Mouse (Mus musculus) lung, postnatal 0 days (tissue): ENCODE data around the gene Fam102b. TPM values are rescaled to one million over a fixed set of nuclear protein-coding genes. Genes with fewer than 3 reads are reported as not detected.
A peak's percentile ranks its signal among the peaks of the same experiment; 100 is the strongest.

Source experiments
- ATAC-seq: fragments of 200-750 bp; cut with Nextera tagmentation; 2 replicates; pipeline ENCODE4 v1.8.0; 2017; ENCODE audit warnings: moderate library complexity
- DNase-seq: peaks from one replicate; pipeline ENCODE4 v3.0.0-alpha.2; 2016; ENCODE audit warnings: low spot score
- H3K27ac ChIP-seq: fragments of 300-500 bp; sonication (generic); 2 replicates; pipeline ENCODE4 v1.5.1; 2014; ENCODE audit warnings: antibody characterized with exemption, mild to moderate bottlenecking, low read length, mixed read lengths
- H3K27me3 ChIP-seq: fragments of 300-500 bp; sonication (generic); replicated peaks from 2 replicates; pipeline ENCODE4 v1.6.1; 2014; ENCODE audit warnings: low read length, mixed read lengths; ENCODE audit not compliant: insufficient read depth
- H3K36me3 ChIP-seq: fragments of 300-500 bp; sonication (generic); 2 replicates; pipeline ENCODE4 v1.6.1; 2014; ENCODE audit warnings: low read length, mixed read lengths; ENCODE audit not compliant: insufficient read depth
- H3K4me1 ChIP-seq: fragments of 300-500 bp; sonication (generic); 2 replicates; pipeline ENCODE4 v1.6.1; 2014; ENCODE audit warnings: antibody characterized with exemption, low read depth, low read length, mixed read lengths; ENCODE audit not compliant: insufficient read depth
- H3K4me2 ChIP-seq: fragments of 300-500 bp; sonication (generic); replicated peaks from 2 replicates; pipeline ENCODE4 v1.6.1; 2014; ENCODE audit warnings: low read depth, mild to moderate bottlenecking, low read length, moderate library complexity, mixed read lengths
- H3K4me3 ChIP-seq: fragments of 300-500 bp; sonication (generic); 2 replicates; pipeline ENCODE4 v1.5.1; 2014; ENCODE audit warnings: low read depth, low read length
- H3K9ac ChIP-seq: fragments of 300-500 bp; sonication (generic); replicated peaks from 2 replicates; pipeline ENCODE4 v1.6.1; 2014; ENCODE audit warnings: low read depth, mild to moderate bottlenecking
- H3K9me3 ChIP-seq: fragments of 300-500 bp; sonication (generic); 2 replicates; pipeline ENCODE4 v1.6.1; 2016; ENCODE audit warnings: low read length, mixed read lengths
- CTCF ChIP-seq: IDR thresholded peaks from 2 replicates; pipeline ENCODE4 v1.5.1; 2016; ENCODE audit warnings: antibody characterized with exemption, mild to moderate bottlenecking
- EP300 ChIP-seq: IDR thresholded peaks from 2 replicates; pipeline ENCODE4 v1.6.1; 2016; ENCODE audit warnings: antibody characterized with exemption, mild to moderate bottlenecking, control low read depth
- WGBS: fragments of 180-500 bp; shearing (Covaris S2); extraction: QIAGEN DNeasy Blood & Tissue Kit; methylation state at CpG from one replicate; pipeline ENCODE4 v1.1.7; 2014; 5-methylcytosine and 5-hydroxymethylcytosine counted together
- polyA plus RNA-seq: library from polyadenylated mRNA; unstranded; fragments of >200 nt; fragmentation: Nextera tagmentation; extraction: Ambion mirVana; gene quantifications from 2 replicates; pipeline ENCODE4 v1.2.1, GENCODE M21; 2015

Gene Fam102b
- polyA plus RNA-seq, 1 experiment from 2014 or later: 13.7 TPM

DNA sequence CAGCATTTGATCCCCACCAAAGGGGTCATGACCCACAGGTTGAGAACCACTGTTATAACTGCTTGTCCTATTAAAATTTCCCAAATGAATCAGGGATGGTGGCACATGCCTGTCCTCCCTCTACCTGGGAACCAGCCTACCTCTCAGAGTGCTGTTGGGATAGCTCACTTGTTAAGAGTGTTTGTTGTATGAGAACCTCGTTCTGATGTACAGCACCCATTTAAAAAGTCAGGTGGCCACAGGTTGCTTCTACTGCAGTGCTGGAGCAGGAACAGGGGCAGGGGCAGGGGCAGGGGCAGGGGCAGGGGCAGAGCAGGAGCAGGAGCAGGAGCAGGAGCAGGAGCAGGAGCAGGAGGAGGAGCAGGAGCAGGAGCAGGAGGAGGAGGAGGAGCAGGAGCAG lies 28.2 kb downstream of the Fam102b start:
- Histone ChIP-seq H3K36me3 (no peaks in the 10 kb centered on the region), H3K4me1 (no peaks in the 10 kb centered on the region), H3K9ac (no peak overlapping the region), H3K27ac (no peak overlapping the region), H3K9me3 (no peaks in the 10 kb centered on the region), H3K4me2 (no peak overlapping the region), H3K4me3 (no peak overlapping the region), H3K27me3 (no peaks in the 10 kb centered on the region)
- no peak for TF ChIP-seq CTCF
- no peak for TF ChIP-seq EP300
- ATAC-seq (no peak), DNase-seq (no peak)
- WGBS: 70% methylated on average over 1 of the region's 1 CpGs

DNA sequence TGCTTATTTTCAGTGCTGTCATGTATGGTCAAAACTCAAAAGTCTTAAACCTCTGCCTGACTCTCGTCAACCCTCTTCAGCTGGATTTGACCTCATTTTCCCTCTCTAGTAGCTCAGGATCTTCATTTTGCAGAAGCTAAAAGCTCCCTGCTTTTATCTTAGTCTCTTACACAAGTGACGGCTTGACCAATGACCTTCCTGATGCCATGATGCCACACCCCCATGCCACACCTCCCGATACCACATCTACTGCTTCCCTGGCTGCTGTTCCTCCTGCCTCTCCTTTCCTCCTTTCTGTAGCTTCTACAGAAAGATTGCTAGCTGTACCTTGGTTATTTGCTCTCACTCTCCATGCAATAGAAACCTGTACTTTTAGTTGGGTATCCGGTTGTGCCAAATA lies 29.6 kb downstream of the Fam102b start:
- Histone ChIP-seq H3K4me1 (no peaks in the 10 kb centered on the region), H3K36me3 (no peaks in the 10 kb centered on the region), H3K9me3 (no peaks in the 10 kb centered on the region), H3K9ac (no peak overlapping the region), H3K4me2 (no peak overlapping the region), H3K4me3 (no peak overlapping the region), H3K27me3 (no peaks in the 10 kb centered on the region), H3K27ac (no peak overlapping the region)
- peak; percentile 16 for DNase-seq
- peak; percentile 44 for ATAC-seq
- TF ChIP-seq CTCF (no peak), EP300 (no peak)
- WGBS: 55% methylated on average over 4 of the region's 4 CpGs

GRCm38 (mm10) chr3:108997284-108997683 lies 30.1 kb downstream of the Fam102b start:
- peak; percentile 83 for ATAC-seq
- no peaks in the 10 kb centered on the region for H3K36me3 ChIP-seq
- H3K27ac ChIP-seq: no peak overlapping the region
- no peak overlapping the region for H3K4me3 ChIP-seq
- 36% methylated on average over 11 of the region's 11 CpGs for WGBS
- no peaks in the 10 kb centered on the region for H3K27me3 ChIP-seq
- H3K4me2 ChIP-seq: no peak overlapping the region
- TF ChIP-seq EP300 (peak; percentile 67), CTCF (no peak)
- DNase-seq: peak; percentile 43
- H3K4me1 ChIP-seq: no peaks in the 10 kb centered on the region
- no peak overlapping the region for H3K9ac ChIP-seq
- H3K9me3 ChIP-seq: no peaks in the 10 kb centered on the region

GRCm38 (mm10) chr3:108995379-108995778 lies 32.0 kb downstream of the Fam102b start:
- TF ChIP-seq CTCF (no peak), EP300 (no peak)
- H3K4me1 ChIP-seq: no peaks in the 10 kb centered on the region

DNA sequence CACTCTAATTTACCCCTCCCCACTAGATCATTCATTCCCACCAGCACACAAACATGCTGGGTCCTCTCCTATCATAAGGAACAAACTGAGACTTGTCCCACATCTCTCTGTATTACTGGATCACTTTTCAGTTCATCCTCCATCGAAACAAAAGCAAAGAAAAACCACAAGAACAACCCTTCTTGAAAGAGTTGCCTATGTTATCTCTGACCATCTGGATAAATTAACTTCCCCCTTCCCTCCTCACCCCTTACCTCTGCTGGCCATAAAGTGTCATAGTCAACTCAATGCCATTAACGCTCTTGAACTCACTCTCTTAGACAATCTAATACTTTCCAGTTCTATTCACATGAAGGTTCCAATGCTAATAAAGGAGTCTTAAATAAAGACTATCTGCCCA lies 32.9 kb downstream of the Fam102b start:
- no peak overlapping the region for H3K27ac ChIP-seq
- H3K4me2 ChIP-seq: no peak overlapping the region
- 93% methylated on average over 2 of the region's 2 CpGs for WGBS
- H3K27me3 ChIP-seq: no peaks in the 10 kb centered on the region
- peaks cover 11% of the 10 kb centered on the region; the same call in 1 of the 2 replicates for H3K36me3 ChIP-seq
- DNase-seq (no peak), ATAC-seq (no peak)
- TF ChIP-seq CTCF: no peak
- TF ChIP-seq EP300: no peak
- no peaks in the 10 kb centered on the region for H3K9me3 ChIP-seq
- no peak overlapping the region for H3K4me3 ChIP-seq
- no peaks in the 10 kb centered on the region for H3K4me1 ChIP-seq
- no peak overlapping the region for H3K9ac ChIP-seq

More at GRCm38 (mm10) chr3:108995379-108995778, 32.0 kb downstream of the Fam102b start:
- Histone ChIP-seq H3K27me3 (no peaks in the 10 kb centered on the region), H3K9ac (no peak overlapping the region), H3K27ac (no peak overlapping the region), H3K4me3 (no peak overlapping the region), H3K36me3 (peaks cover 3% of the 10 kb centered on the region; the same call in 1 of the 2 replicates), H3K9me3 (no peaks in the 10 kb centered on the region), H3K4me2 (no peak overlapping the region)
- ATAC-seq: no peak
- no peak for DNase-seq
- WGBS: 82% methylated on average over 2 of the region's 2 CpGs

DNA sequence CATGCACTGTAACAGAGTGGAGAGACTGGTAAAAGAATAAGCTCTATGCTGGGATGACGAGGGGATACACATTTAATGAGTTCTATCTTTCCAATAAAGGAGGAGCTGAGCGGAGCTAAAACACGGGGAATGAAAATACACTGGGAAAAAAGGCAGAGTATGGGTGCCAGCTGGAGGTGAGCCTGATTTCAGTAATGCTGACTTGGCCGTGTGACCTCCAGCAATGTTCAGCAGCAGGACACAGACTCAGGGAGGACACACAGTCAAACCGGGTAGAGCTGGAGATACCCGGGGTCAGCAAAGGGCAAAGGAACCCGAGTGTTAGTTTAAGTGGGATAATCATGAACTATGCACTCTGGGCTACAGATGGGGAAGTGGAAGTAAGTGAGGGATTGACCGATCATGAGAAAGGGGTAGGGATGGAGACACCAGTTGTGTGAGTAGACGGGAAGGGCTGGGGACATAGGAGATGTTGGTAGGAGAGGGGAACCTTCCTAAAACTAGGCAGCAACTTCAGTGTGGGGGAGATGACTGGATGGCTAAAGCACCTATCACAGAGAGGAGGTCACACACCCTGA lies 37.3 kb downstream of the Fam102b start:
- no peak overlapping the region for H3K4me2 ChIP-seq
- ATAC-seq (no peak), DNase-seq (no peak)
- no peaks in the 10 kb centered on the region for H3K27me3 ChIP-seq
- TF ChIP-seq CTCF: no peak
- H3K4me1 ChIP-seq: no peaks in the 10 kb centered on the region
- H3K27ac ChIP-seq: no peak overlapping the region
- H3K4me3 ChIP-seq: no peak overlapping the region
- H3K9ac ChIP-seq: no peak overlapping the region
- no peaks in the 10 kb centered on the region for H3K9me3 ChIP-seq
- 70% methylated on average over 9 of the region's 9 CpGs for WGBS
- peaks cover 26% of the 10 kb centered on the region; the same call in 1 of the 2 replicates for H3K36me3 ChIP-seq
